Mouse (Mus musculus) frontal cortex, adult (tissue): ENCODE measurements around the gene Eif3j1.
"Not testable (repeated sequence)": the region's sequence is repeated elsewhere in the genome, so short reads cannot be mapped to it uniquely, and the experiment has no call there.

Source experiments
- ATAC-seq: cut with Nextera tagmentation; 2 replicates; pipeline ENCODE4 v1.9.2; 2017; ENCODE audit warnings: mild to moderate bottlenecking, moderate library complexity, mixed read lengths; ENCODE audit not compliant: low TSS enrichment

Eif3j1 gene

GRCm38 (mm10) chr2:122097686-122098085 is 69.3 kb downstream of the Eif3j1 start:
- not testable (repeated sequence) for ATAC-seq

- ATAC-seq: no peak
Observed at GRCm38 (mm10) chr2:122102070-122102469, 73.7 kb downstream of the Eif3j1 start.
